Mouse (Mus musculus) adrenal gland, postnatal 25 days (tissue): ENCODE results near the gene Wdr90. TPM values are rescaled to one million over a fixed set of nuclear protein-coding genes. Genes with fewer than 3 reads are reported as not detected.
"Not testable (repeated sequence)": the region's sequence is repeated elsewhere in the genome, so short reads cannot be mapped to it uniquely, and the experiment has no call there.

ENCODE experiments used
- DNase-seq: peaks from one replicate; pipeline ENCODE4 v3.0.0; 2021; ENCODE audit warnings: mixed read lengths
- total RNA-seq: library from RNA; stranded (reverse); gene quantifications from 2 replicates; pipeline ENCODE4 v1.2.3, GENCODE M21; 2021

Wdr90 gene
- total RNA-seq, 1 experiment from 2014 or later, result 28.0 TPM

- no peak for DNase-seq
Measured at GRCm38 (mm10) chr17:25830200-25830753, 31.0 kb downstream of the Wdr90 start.

GRCm38 (mm10) chr17:25829558-25830017, 31.7 kb downstream of the Wdr90 start:
- no peak for DNase-seq

GRCm38 (mm10) chr17:25828712-25829557, 32.4 kb downstream of the Wdr90 start, which contains the start of gene Jmjd8:
TSS of gene Jmjd8 (plus strand) at chr17:25828867.
- DNase-seq, result peak; percentile 79

- DNase-seq, result no peak
Measured at GRCm38 (mm10) chr17:25828223-25828594, 33.1 kb downstream of the Wdr90 start.

DNA sequence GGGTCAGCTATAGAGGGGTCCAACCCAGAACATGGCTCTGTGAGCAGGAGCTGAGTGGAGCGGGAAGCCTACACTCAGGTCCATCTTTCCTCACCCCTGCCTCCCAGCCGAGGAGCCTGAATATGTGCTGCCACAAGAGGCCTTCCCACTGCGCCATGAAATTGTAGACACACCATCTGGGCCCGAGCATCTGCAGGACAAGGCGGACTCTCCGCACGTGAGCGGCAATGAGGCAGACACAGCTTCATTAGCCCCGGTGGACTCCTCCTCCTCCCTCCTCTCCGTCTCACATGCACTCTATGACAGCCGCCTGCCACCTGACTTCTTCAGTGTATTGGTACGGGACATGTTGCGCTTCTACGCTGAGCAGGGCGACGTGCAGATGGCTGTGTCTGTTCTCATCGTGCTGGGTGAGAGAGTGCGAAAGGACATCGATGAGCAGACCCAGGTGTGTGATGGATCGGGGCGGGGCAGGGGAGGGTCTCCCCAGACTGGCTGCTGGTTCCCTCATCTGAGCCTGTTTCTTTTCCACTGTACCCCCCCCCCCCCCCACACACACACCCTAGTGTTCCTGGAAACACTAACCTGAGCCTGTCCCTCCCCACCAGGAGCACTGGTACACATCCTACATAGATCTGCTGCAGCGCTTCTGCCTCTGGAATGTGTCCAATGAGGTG, 33.6 kb downstream of the Wdr90 start:
- no peak for DNase-seq

DNA sequence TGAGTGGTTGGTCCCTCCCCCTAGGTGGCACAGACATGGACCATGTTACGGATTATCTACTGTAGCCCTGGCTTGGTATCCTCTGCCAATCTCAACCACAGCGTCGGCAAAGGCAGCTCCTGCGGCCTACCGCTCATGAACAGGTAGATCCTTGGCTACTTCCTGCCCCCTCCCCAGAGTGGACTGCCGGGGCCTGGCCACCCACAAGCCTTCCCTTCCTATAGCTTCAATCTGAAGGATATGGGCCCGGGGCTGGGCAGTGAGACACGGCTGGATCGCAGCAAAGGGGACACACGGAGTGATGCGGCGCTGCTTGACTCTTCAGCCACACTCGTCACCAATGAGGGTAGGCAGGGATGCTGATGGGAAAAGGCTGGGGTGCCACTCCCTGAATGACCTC, 34.3 kb downstream of the Wdr90 start:
- no peak for DNase-seq

- DNase-seq, result no peak
Measured at GRCm38 (mm10) chr17:25825984-25826570, 35.2 kb downstream of the Wdr90 start.

DNA sequence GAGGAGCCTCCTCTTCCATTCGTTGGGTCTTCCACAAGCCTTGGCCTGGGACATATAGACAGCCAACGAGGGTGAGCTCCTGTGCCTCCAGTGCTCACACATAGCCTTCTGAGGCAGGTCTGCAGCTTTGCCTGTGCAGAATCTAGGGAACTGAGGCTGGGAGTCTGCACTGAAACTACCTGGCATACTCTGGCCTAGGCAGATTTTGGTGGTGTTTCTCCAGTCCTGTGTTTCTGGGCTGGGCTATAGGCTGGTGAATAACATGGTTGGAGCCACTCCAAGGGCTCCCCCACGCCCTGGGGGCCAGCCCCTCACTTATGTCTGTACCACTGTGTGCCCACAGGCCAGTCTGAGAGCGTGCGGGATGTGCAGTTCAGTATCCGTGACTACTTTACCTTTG, 36.0 kb downstream of the Wdr90 start:
- no peak for DNase-seq

GRCm38 (mm10) chr17:25824362-25825142, 36.7 kb downstream of the Wdr90 start:
- DNase-seq, result no peak

DNA sequence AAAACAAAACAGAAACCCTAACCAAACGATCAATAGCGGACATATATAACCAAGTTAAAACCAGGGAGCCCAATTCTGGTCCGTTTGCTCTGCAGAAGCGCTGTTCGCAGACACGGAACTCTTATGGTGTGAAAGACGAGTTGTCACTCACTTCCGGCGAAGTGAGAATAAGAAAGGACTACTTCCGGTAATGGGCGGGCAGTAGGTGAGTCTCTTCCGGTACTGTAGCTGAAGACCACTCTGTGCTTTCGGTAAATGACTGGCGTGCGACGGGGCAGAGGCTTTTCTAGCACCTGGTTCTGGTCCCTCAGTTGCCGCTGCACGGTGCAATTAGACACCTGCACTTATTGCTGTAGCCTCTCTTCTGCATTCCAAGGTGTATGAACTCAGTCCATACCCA, 37.8 kb downstream of the Wdr90 start, which contains the start of gene Wdr24:
TSS of gene Wdr24 (plus strand) at position 176 of the 400 bp plus-strand sequence.
- DNase-seq, result peak; percentile 59

GRCm38 (mm10) chr17:25818851-25819780, 42.2 kb downstream of the Wdr90 start:
- DNase-seq, result no peak

GRCm38 (mm10) chr17:25817662-25818061, 43.6 kb downstream of the Wdr90 start:
- no peak for DNase-seq

DNA sequence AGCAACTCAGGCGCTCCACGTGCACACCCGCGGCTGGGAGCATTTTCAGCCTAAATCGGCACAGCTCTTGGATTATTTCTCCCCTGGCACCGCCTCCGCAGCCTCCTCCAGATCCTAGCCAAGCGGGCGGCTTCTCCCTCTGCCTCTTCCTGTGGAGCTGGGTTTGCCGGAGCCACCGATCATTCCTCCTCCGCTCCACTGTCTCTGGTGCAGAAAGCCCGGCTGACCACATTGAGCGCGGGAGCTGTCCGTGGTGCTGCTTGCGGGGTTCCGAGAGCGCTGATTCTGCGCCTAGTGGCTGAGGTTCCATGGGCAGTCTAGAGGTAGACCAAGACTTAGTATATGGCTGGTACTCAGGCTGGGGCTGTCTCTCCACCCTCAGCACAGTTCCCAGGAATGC, 47.8 kb downstream of the Wdr90 start:
- DNase-seq, result peak; percentile 89

GRCm38 (mm10) chr17:25810890-25811289, 50.4 kb downstream of the Wdr90 start:
- DNase-seq, result no peak

GRCm38 (mm10) chr17:25809606-25810340, 51.5 kb downstream of the Wdr90 start:
- DNase-seq, result no peak

GRCm38 (mm10) chr17:25808789-25809605, 52.3 kb downstream of the Wdr90 start, which contains the start of gene Fbxl16:
TSS of gene Fbxl16 (plus strand) at chr17:25809085.
- DNase-seq, result peak; percentile 91

GRCm38 (mm10) chr17:25808028-25808427, 53.3 kb downstream of the Wdr90 start:
- no peak for DNase-seq

DNA sequence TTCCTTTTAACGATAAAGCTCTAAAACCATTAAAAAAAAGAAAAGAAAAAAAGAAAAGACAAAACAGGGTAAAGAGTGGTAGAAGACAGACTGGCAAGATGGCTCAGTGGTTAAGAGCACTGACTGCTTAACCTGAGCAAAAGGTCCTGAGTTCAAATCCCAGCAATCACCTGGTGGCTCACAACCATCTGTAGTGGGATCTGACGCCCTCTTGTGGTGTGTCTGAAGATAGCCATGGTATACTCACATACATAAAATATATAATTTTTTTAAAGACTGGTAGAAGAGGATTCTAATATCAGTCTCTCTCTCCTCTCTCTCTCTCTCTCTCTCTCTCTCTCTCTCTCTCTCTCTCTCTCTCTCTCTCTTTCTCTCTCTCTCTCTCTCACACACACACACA, 53.8 kb downstream of the Wdr90 start:
- DNase-seq, result not testable (repeated sequence)

DNA sequence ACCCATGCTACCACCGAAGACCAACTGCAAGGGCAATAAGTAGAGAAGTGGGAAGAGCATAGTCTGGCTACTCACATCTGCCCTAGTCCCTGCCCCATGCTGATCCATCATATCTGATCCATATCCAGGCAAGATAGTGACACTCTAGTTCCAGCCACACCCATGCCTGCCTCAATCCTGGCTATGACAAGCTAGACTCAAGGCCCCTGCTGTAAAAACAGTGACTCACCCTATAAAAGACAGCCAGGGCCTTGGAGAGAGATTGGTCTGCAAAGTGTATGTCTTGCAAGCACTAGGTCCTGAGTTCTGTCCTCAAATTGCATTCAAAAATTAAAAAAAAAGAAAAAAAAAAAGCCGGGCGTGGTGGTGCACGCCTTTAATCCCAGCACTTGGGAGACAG, 54.8 kb downstream of the Wdr90 start:
- no peak for DNase-seq
